Mouse (Mus musculus) E14TG2a.4 (cell line): ENCODE measurements around the gene Slc4a1.

Experiments
- CTCF ChIP-seq: conservative IDR thresholded peaks from 2 replicates; pipeline ENCODE4 v1.5.1; 2014; ENCODE audit warnings: low read length
- POU5F1 ChIP-seq: IDR thresholded peaks from 2 replicates; pipeline ENCODE4 v1.6.1; 2014; ENCODE audit warnings: low read length, borderline replicate concordance

DNA sequence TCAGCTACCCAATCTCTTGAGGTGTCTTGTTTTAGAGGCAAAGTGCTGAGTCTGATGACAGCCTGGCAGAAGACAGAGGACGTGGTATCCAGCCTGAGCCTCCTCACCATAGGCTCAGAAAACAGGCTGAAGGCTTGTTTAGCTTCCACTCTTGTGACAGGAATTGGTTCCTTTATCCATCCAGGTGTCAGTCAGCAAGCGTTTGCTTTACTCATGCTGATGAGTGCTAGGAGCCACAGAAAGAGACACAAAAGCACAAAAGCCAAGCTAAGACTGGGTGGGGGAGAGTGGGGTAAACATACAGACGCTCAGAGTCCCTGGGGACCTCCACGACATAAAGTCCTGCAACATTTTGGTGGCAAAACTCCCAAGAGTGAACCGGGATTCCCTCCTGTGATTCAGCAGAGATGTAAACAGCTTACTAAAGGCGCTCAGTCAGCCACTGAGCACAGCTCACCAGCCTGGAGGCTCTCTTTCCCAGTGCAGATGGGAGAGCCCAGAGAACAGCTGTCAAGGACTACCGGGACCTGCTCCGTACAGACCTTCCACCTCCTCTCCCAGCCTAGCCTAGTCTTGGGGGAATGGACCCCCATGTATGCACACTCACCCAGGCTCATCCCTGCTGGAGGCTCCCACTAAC is 10.3 kb upstream of the Slc4a1 start:
- TF ChIP-seq CTCF (no peak), POU5F1 (no peak)
